Mouse (Mus musculus) CH12.LX (cell line): ENCODE data around the gene Dpm1. TPM values are rescaled to one million over a fixed set of nuclear protein-coding genes. Genes with fewer than 3 reads are reported as not detected.
A peak's percentile ranks its signal among the peaks of the same experiment; 100 is the strongest.

ENCODE experiments used
- DNase-seq: peaks from one replicate; pipeline ENCODE4 v3.0.0-alpha.2; 2013; ENCODE audit errors: extremely low read depth
- H3K27ac ChIP-seq: 2 replicates; pipeline ENCODE4 v1.5.1; 2012; ENCODE audit warnings: low read depth, mild to moderate bottlenecking, control low read depth, moderate library complexity; ENCODE audit not compliant: insufficient read depth
- H3K27me3 ChIP-seq: replicated peaks from 2 replicates; pipeline ENCODE3; 2012; ENCODE audit warnings: inconsistent platforms
- H3K36me3 ChIP-seq, 2 experiments: replicated peaks in 1 of 2; 2 replicates each; pipeline versions ENCODE3 to v1.6.1; 2012; ENCODE audit warnings: inconsistent platforms in 1 of 2, low read length in 1 of 2, mild to moderate bottlenecking in 1 of 2, mixed read lengths in 1 of 2, moderate library complexity in 1 of 2; ENCODE audit not compliant: control insufficient read depth in 1 of 2, insufficient read depth in 1 of 2
- H3K4me1 ChIP-seq, 2 experiments: 2 replicates each; pipeline ENCODE4 v1.6.1; 2012; ENCODE audit warnings: inconsistent platforms in 1 of 2, moderate library complexity in 1 of 2; ENCODE audit not compliant: insufficient read depth in 2 of 2, control insufficient read depth in 1 of 2
- H3K4me2 ChIP-seq: 2 replicates; pipeline ENCODE4 v1.6.1; 2012; ENCODE audit warnings: low read depth, mild to moderate bottlenecking, control low read depth; ENCODE audit not compliant: poor library complexity, insufficient read depth, severe bottlenecking
- H3K4me3 ChIP-seq, 3 experiments: fragments of 150-350 bp in 1 of 3; sonication (generic) in 1 of 3; replicated peaks in 1 of 3; 2 replicates each; pipeline versions ENCODE3 to v1.5.1; 2011 to 2012; ENCODE audit warnings: low read depth in 2 of 3, low read length in 2 of 3, mild to moderate bottlenecking in 2 of 3, moderate library complexity in 2 of 3, control low read depth in 1 of 3, improper control_type of control experiment in 1 of 3, inconsistent platforms in 1 of 3, mixed read lengths in 1 of 3; ENCODE audit not compliant: poor library complexity in 1 of 3
- H3K79me2 ChIP-seq: replicated peaks from 2 replicates; pipeline ENCODE4 v1.6.1; 2012; ENCODE audit warnings: mild to moderate bottlenecking, moderate library complexity; ENCODE audit not compliant: control insufficient read depth, poor library complexity, insufficient read depth, severe bottlenecking; ENCODE audit errors: extremely low read depth
- H3K9ac ChIP-seq: 2 replicates; pipeline ENCODE4 v1.6.1; 2012; ENCODE audit warnings: low read depth, mild to moderate bottlenecking, control low read depth, moderate library complexity; ENCODE audit not compliant: insufficient read depth
- H3K9me3 ChIP-seq: replicated peaks from 2 replicates; pipeline ENCODE3; 2012; ENCODE audit warnings: low read length, inconsistent platforms, mixed read lengths
- CHD1 ChIP-seq: IDR thresholded peaks from 2 replicates; pipeline ENCODE4 v1.6.1; 2012; ENCODE audit warnings: low read depth, low read length, improper control_type of control experiment, inconsistent platforms
- CTCF ChIP-seq, 2 experiments: IDR thresholded peaks in 1 of 2; conservative IDR thresholded peaks in 1 of 2; 2 replicates each; pipeline ENCODE4 v1.5.1; 2011 to 2012; ENCODE audit warnings: low read depth in 2 of 2, low read length in 2 of 2, improper control_type of control experiment in 1 of 2, inconsistent platforms in 1 of 2, mild to moderate bottlenecking in 1 of 2, moderate library complexity in 1 of 2
- E2F4 ChIP-seq: IDR thresholded peaks from 2 replicates; pipeline ENCODE4 v1.6.1; 2011; ENCODE audit warnings: low read depth, low read length, improper control_type of control experiment; ENCODE audit not compliant: insufficient replicate concordance
- ETS1 ChIP-seq: conservative IDR thresholded peaks from 2 replicates; pipeline ENCODE4 v1.6.1; 2012; ENCODE audit warnings: low read depth, mild to moderate bottlenecking, inconsistent platforms, low read length, improper control_type of control experiment, moderate library complexity
- MAFK ChIP-seq: IDR thresholded peaks from 2 replicates; pipeline ENCODE4 v1.6.1; 2011; ENCODE audit warnings: low read length, improper control_type of control experiment; ENCODE audit not compliant: insufficient replicate concordance
- MAZ ChIP-seq: IDR thresholded peaks from 2 replicates; pipeline ENCODE4 v1.6.1; 2012; ENCODE audit warnings: low read depth, mild to moderate bottlenecking, inconsistent platforms, low read length, improper control_type of control experiment, moderate library complexity
- MEF2A ChIP-seq: IDR thresholded peaks from 2 replicates; pipeline ENCODE4 v1.6.1; 2014; ENCODE audit warnings: low read depth, mild to moderate bottlenecking, inconsistent platforms, low read length, improper control_type of control experiment, borderline replicate concordance
- POLR2A ChIP-seq: IDR thresholded peaks from 2 replicates; pipeline ENCODE4 v1.6.1; 2011; ENCODE audit warnings: low read depth, mild to moderate bottlenecking, improper control_type of control experiment, low read length
- RAD21 ChIP-seq: IDR thresholded peaks from 2 replicates; pipeline ENCODE4 v1.6.1; 2011; ENCODE audit warnings: low read depth, mild to moderate bottlenecking, low read length, improper control_type of control experiment, moderate library complexity
- SMC3 ChIP-seq: IDR thresholded peaks from 2 replicates; pipeline ENCODE4 v1.6.1; 2011; ENCODE audit warnings: low read depth, low read length, improper control_type of control experiment
- TBP ChIP-seq: conservative IDR thresholded peaks from 2 replicates; pipeline ENCODE4 v1.6.1; 2011; ENCODE audit warnings: low read depth, low read length, improper control_type of control experiment
- ZC3H11A ChIP-seq: IDR thresholded peaks from 2 replicates; pipeline ENCODE4 v1.6.1; 2012; ENCODE audit warnings: low read depth, mild to moderate bottlenecking, inconsistent platforms, low read length, improper control_type of control experiment
- ZMIZ1 ChIP-seq: IDR thresholded peaks from 2 replicates; pipeline ENCODE4 v1.6.1; 2012; ENCODE audit warnings: low read depth, mild to moderate bottlenecking, inconsistent platforms, low read length, improper control_type of control experiment
- dilution Hi-C: fragments of 300-500 bp; cut with MboI; formaldehyde crosslinking; loops from 2 replicates; pipeline ENCODE4 v1.14.3; 2020; ENCODE audit warnings: low sequenced_read_pairs; ENCODE audit not compliant: extremely low pct_unique_long_range_greater_than_20kb, extremely low pct_ligation_motif_present
- in situ Hi-C: fragments of 300-500 bp; cut with MboI; formaldehyde crosslinking; loops from 3 replicates; pipeline ENCODE4 v1.14.3; 2019; ENCODE audit warnings: low sequenced_read_pairs, low pct_ligation_motif_present, low pct_unique_long_range_greater_than_20kb, mixed read lengths
- polyA plus RNA-seq: library from polyadenylated mRNA; unstranded; fragments of >175 nt; gene quantifications from 2 replicates; pipeline ENCODE4 v1.2.1, GENCODE M21; 2012; ENCODE audit warnings: low read depth; ENCODE audit not compliant: insufficient read length
- total RNA-seq, 2 experiments: library from RNA; depleted of rRNA; stranded (reverse); fragments of 300-350 nt in 1 of 2; fragments of >200 nt in 1 of 2; gene quantifications; 2 replicates each; pipeline ENCODE4 v1.2.3; 2012 to 2014

The Dpm1 gene
- total and polyA plus RNA-seq, 3 experiments = 28.5 to 52.9 (median 30.7) TPM

DNA sequence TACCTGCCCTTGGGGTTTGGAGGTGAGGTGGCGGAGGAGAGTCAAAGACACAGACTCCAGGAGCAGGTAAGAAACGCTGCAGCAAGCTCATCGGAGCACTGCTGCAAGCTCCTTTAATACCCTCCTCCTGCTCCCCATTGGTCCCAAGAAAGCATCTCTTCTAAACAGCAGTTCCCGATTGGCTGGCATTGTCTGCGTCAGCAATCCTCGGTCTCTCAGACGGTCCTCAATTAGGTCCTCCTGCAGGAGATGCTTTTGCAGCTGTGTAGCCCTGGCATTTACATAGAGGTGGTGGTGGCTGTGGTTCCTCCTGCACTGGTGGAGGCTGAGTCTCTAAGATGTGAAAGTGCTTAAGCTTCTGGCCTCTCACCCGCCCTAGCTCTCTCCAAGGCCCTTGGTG, 15.2 kb upstream of the Dpm1 start:
- no peak for TF ChIP-seq SMC3
- TF ChIP-seq TBP = 0 out of 2 replicates have a peak, but pooled peaks have one; percentile 34
- TF ChIP-seq MEF2A = no peak
- TF ChIP-seq POLR2A = no peak
- in situ Hi-C loops (no loop called here), dilution Hi-C loops (no loop called here)
- Histone ChIP-seq H3K9me3 (no peaks in the 10 kb centered on the region), H3K27me3 (peaks cover 51% of the 10 kb centered on the region), H3K36me3 (no peaks in the 10 kb centered on the region), H3K4me1 (no peaks in the 10 kb centered on the region), H3K9ac (no peak overlapping the region), H3K79me2 (no peaks in the 10 kb centered on the region), H3K27ac (no peak overlapping the region), H3K4me2 (no peak overlapping the region), H3K4me3 (no peak overlapping the region)
- DNase-seq = peak; percentile 26

DNA sequence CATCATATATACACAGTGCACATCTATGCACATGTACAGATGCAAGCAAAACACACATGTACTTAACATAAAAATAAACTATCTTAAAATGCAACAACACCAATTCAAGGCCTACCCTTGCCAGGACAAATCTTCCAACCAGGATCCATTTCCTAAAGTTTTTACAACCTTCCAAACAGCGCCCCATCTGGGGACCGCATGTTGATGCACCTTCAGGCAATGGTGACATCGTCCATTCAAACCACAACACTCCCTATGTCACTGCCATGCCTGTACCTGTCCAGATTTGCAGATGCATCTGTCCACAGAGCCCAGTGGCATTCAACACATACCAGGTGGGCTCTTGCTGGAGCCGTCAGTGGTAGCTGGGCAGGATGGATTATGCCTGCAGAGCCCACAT, 12.9 kb upstream of the Dpm1 start:
- H3K79me2 ChIP-seq = no peaks in the 10 kb centered on the region
- peak in 1 of 2 experiments; percentile 15; a peak in 1 of 4 replicates for TF ChIP-seq CTCF (conservative IDR thresholded peaks at IDR 0.05 in 1 of 2, IDR thresholded peaks at IDR 0.05 in 1 of 2; ENCODE audit: low read depth in 2 of 2, low read length in 2 of 2)
- TF ChIP-seq E2F4 = no peak
- no peak for TF ChIP-seq ETS1
- no peak for TF ChIP-seq ZMIZ1
- TF ChIP-seq MAZ = no peak
- TF ChIP-seq RAD21 = no peak
- dilution Hi-C loops (no loop called here), in situ Hi-C loops (no loop called here)
- no peaks in the 10 kb centered on the region for H3K36me3 ChIP-seq
- peaks cover 67% of the 10 kb centered on the region for H3K27me3 ChIP-seq
- H3K9ac ChIP-seq = no peak overlapping the region
- peaks cover 5% of the 10 kb centered on the region for H3K9me3 ChIP-seq
- no peak overlapping the region for H3K4me2 ChIP-seq
- H3K4me1 ChIP-seq = no peaks in the 10 kb centered on the region
- no peak overlapping the region for H3K27ac ChIP-seq
- H3K4me3 ChIP-seq = no peak overlapping the region
- DNase-seq = no peak

DNA sequence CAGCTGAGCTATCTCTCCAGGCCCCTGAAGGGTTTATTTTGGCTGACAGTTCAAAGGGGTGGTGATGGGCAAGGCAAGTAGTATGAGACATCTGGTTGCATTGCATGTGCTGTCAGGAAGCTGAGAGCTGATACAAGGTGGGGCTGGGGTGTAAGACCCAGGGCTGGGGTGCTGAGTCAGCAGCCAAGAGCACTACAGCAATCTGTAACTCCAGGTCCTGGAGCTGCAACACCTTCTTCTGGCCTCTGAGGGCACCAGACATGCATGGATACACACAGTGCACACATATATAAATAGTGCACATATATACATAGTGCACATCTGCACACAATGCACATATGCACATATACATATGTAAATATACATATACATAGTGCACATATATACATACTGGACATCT, 12.4 kb upstream of the Dpm1 start:
- no peak overlapping the region for H3K9ac ChIP-seq
- no peak overlapping the region for H3K4me3 ChIP-seq
- no peak overlapping the region for H3K4me2 ChIP-seq
- no peaks in the 10 kb centered on the region for H3K79me2 ChIP-seq
- peaks cover 7% of the 10 kb centered on the region for H3K9me3 ChIP-seq
- DNase-seq = no peak
- in situ Hi-C loops = no loop called here
- H3K4me1 ChIP-seq = no peaks in the 10 kb centered on the region
- peaks cover 65% of the 10 kb centered on the region for H3K27me3 ChIP-seq
- TF ChIP-seq MAFK (0 out of 2 replicates have a peak, but pooled peaks have one; percentile 37), CHD1 (no peak), ZC3H11A (no peak)
- H3K27ac ChIP-seq = no peak overlapping the region
- dilution Hi-C loops = no loop called here
- H3K36me3 ChIP-seq = no peaks in the 10 kb centered on the region
